Mouse (Mus musculus): ENCODE measurements around the gene T2. TPM values are rescaled to one million over a fixed set of nuclear protein-coding genes. Genes with fewer than 3 reads are reported as not detected.
A peak's percentile ranks its signal among the peaks of the same experiment; 100 is the strongest.

The T2 gene
- polyA plus RNA-seq, 1 experiment, result not detected

- no peak overlapping the region for H3K4me3 ChIP-seq (replicated peaks)
- H3K9me3 ChIP-seq (ENCODE audit: control insufficient read depth, low read length), result no peaks in the 10 kb centered on the region
- TF ChIP-seq GATA1 (IDR thresholded peaks at IDR 0.05; ENCODE audit: low read length), result no peak
- no peak for TF ChIP-seq TAL1 (IDR thresholded peaks at IDR 0.05; ENCODE audit: low read length)
- H3K36me3 ChIP-seq (ENCODE audit: control insufficient read depth), result no peaks in the 10 kb centered on the region
- no peaks in the 10 kb centered on the region for H3K27me3 ChIP-seq (ENCODE audit: control insufficient read depth)
- no peaks in the 10 kb centered on the region for H3K4me1 ChIP-seq (ENCODE audit: control insufficient read depth)
Observed at GRCm38 (mm10) chr17:8357498-8357897, 1.7 kb downstream of the T2 start.

- no peaks in the 10 kb centered on the region for H3K27me3 ChIP-seq (ENCODE audit: control insufficient read depth)
Observed at GRCm38 (mm10) chr17:8360876-8361275, 5.1 kb downstream of the T2 start.

GRCm38 (mm10) chr17:8361281-8362103 is 5.7 kb downstream of the T2 start:
- Histone ChIP-seq H3K9me3 (ENCODE audit: control insufficient read depth, low read length) (no peaks in the 10 kb centered on the region), H3K27me3 (ENCODE audit: control insufficient read depth) (no peaks in the 10 kb centered on the region), H3K4me1 (ENCODE audit: control insufficient read depth) (no peaks in the 10 kb centered on the region), H3K4me3 (replicated peaks) (no peak overlapping the region), H3K36me3 (ENCODE audit: control insufficient read depth) (no peaks in the 10 kb centered on the region)
- no peak for TF ChIP-seq TAL1 (IDR thresholded peaks at IDR 0.05; ENCODE audit: low read length)
- no peak for TF ChIP-seq GATA1 (IDR thresholded peaks at IDR 0.05; ENCODE audit: low read length)

More at GRCm38 (mm10) chr17:8360876-8361275, 5.1 kb downstream of the T2 start:
- TF ChIP-seq TAL1 (IDR thresholded peaks at IDR 0.05; ENCODE audit: low read length) (no peak), GATA1 (IDR thresholded peaks at IDR 0.05; ENCODE audit: low read length) (no peak)
- no peaks in the 10 kb centered on the region for H3K9me3 ChIP-seq (ENCODE audit: control insufficient read depth, low read length)
- H3K4me1 ChIP-seq (ENCODE audit: control insufficient read depth), result no peaks in the 10 kb centered on the region
- H3K4me3 ChIP-seq (replicated peaks), result no peak overlapping the region
- H3K36me3 ChIP-seq (ENCODE audit: control insufficient read depth), result no peaks in the 10 kb centered on the region

- Histone ChIP-seq H3K9me3 (ENCODE audit: control insufficient read depth, low read length) (no peaks in the 10 kb centered on the region), H3K4me3 (replicated peaks) (no peak overlapping the region), H3K36me3 (ENCODE audit: control insufficient read depth) (no peaks in the 10 kb centered on the region), H3K4me1 (ENCODE audit: control insufficient read depth) (peaks cover 7% of the 10 kb centered on the region), H3K27me3 (ENCODE audit: control insufficient read depth) (peaks cover 6% of the 10 kb centered on the region)
- TF ChIP-seq GATA1 (IDR thresholded peaks at IDR 0.05; ENCODE audit: low read length) (no peak), TAL1 (IDR thresholded peaks at IDR 0.05; ENCODE audit: low read length) (no peak)
Observed at GRCm38 (mm10) chr17:8367514-8368480, 12.0 kb downstream of the T2 start.

GRCm38 (mm10) chr17:8368570-8368969 is 12.8 kb downstream of the T2 start:
- H3K9me3 ChIP-seq (ENCODE audit: control insufficient read depth, low read length), result no peaks in the 10 kb centered on the region
- H3K36me3 ChIP-seq (ENCODE audit: control insufficient read depth), result no peaks in the 10 kb centered on the region
- peaks cover 7% of the 10 kb centered on the region for H3K4me1 ChIP-seq (ENCODE audit: control insufficient read depth)
- peaks cover 6% of the 10 kb centered on the region for H3K27me3 ChIP-seq (ENCODE audit: control insufficient read depth)
- no peak for TF ChIP-seq TAL1 (IDR thresholded peaks at IDR 0.05; ENCODE audit: low read length)
- TF ChIP-seq GATA1 (IDR thresholded peaks at IDR 0.05; ENCODE audit: low read length), result no peak
- H3K4me3 ChIP-seq (replicated peaks), result no peak overlapping the region

- TF ChIP-seq TAL1 (IDR thresholded peaks at IDR 0.05; ENCODE audit: low read length) (no peak), GATA1 (IDR thresholded peaks at IDR 0.05; ENCODE audit: low read length) (no peak)
- H3K36me3 ChIP-seq (ENCODE audit: control insufficient read depth), result no peaks in the 10 kb centered on the region
- no peaks in the 10 kb centered on the region for H3K9me3 ChIP-seq (ENCODE audit: control insufficient read depth, low read length)
- H3K4me1 ChIP-seq (ENCODE audit: control insufficient read depth), result peaks cover 7% of the 10 kb centered on the region
- peaks cover 6% of the 10 kb centered on the region for H3K27me3 ChIP-seq (ENCODE audit: control insufficient read depth)
- no peak overlapping the region for H3K4me3 ChIP-seq (replicated peaks)
Observed at GRCm38 (mm10) chr17:8369171-8369570, 13.4 kb downstream of the T2 start.

GRCm38 (mm10) chr17:8370634-8371229 is 14.9 kb downstream of the T2 start:
- TF ChIP-seq GATA1 (IDR thresholded peaks at IDR 0.05; ENCODE audit: low read length), result no peak
- TF ChIP-seq TAL1 (IDR thresholded peaks at IDR 0.05; ENCODE audit: low read length), result no peak
- Histone ChIP-seq H3K4me3 (replicated peaks) (no peak overlapping the region), H3K36me3 (ENCODE audit: control insufficient read depth) (no peaks in the 10 kb centered on the region), H3K9me3 (ENCODE audit: control insufficient read depth, low read length) (no peaks in the 10 kb centered on the region), H3K4me1 (ENCODE audit: control insufficient read depth) (peaks cover 7% of the 10 kb centered on the region), H3K27me3 (ENCODE audit: control insufficient read depth) (peaks cover 6% of the 10 kb centered on the region)

GRCm38 (mm10) chr17:8371834-8372233 is 16.0 kb downstream of the T2 start:
- TF ChIP-seq GATA1 (IDR thresholded peaks at IDR 0.05; ENCODE audit: low read length) (no peak), TAL1 (IDR thresholded peaks at IDR 0.05; ENCODE audit: low read length) (no peak)
- peaks cover 7% of the 10 kb centered on the region for H3K4me1 ChIP-seq (ENCODE audit: control insufficient read depth)
- H3K27me3 ChIP-seq (ENCODE audit: control insufficient read depth), result peaks cover 6% of the 10 kb centered on the region
- H3K36me3 ChIP-seq (ENCODE audit: control insufficient read depth), result no peaks in the 10 kb centered on the region
- no peaks in the 10 kb centered on the region for H3K9me3 ChIP-seq (ENCODE audit: control insufficient read depth, low read length)
- peak overlapping the region; percentile 40 for H3K4me3 ChIP-seq (replicated peaks)
